Comparison of ENCODE assay signal across 21 mouse cellular contexts in the genomic region with DNA sequence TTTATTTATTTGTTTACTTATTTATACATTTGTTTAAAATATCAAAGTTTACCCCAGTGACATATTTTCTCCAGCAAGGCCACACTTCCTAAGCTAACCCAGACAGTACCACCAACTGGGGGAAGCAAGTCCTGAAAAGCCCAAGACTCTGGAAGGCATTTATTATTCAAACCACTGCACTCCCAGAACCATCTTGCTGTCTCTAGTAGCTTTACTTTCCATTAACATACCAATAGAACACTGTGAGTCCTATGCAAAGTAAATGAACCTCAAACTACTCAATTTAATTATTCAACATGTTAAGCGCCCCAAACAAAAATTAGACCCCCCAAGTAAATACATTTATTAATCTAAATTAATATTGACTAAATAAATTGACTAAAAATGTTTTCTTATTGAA. TPM values are rescaled to one million over a fixed set of nuclear protein-coding genes. Genes with fewer than 3 reads are reported as not detected.
DNase-seq lines count a peak whose midpoint lies in the region.
"Had no signal": no experiment of that assay in that cellular context is flagged by ENCODE, and none has a peak within 500 bp of the region (broad histone marks: within the 10 kb centered on the region; RNA-seq: fewer than 3 reads in every experiment).

No protein-coding gene starts in this region.

- DNase-seq in ES-CJ7 (ENCODE audit: low read depth, low spot score): peak; percentile 69
- peak; percentile 81 for DNase-seq in R1 (ENCODE audit: low read depth, low spot score)
- DNase-seq in ZHBTc4 (ENCODE audit: low read depth, low spot score): peak; percentile 38
- no peak for DNase-seq in adrenal gland, postnatal 14 days
- DNase-seq in embryo, embryonic 10 days (ENCODE audit: low spot score): no peak
- no peak for DNase-seq in layer of hippocampus, adult 9-11 months
- DNase-seq: adrenal gland, adult 2 months; adrenal gland, adult 8-10 months; adrenal gland, postnatal 10 days; adrenal gland, postnatal 25 days; adrenal gland, postnatal 36 days; B cell, adult 2 months; cerebellum, adult 11 months; cerebellum, adult 11-12 months; cerebellum, adult 18-20 months; cerebellum, adult 2 months; cerebellum, adult 8-10 months; cerebellum, adult 9-10 months; cerebellum, adult 9-11 months had no signal

RNA-seq across cellular contexts. Expression of a gene that starts 11.9 kb away (rescaled TPM):
- total RNA-seq in adrenal gland, postnatal 14 days (2021): 0.53 and 1.3 TPM in 2 replicates
- total RNA-seq: CH12.LX, MEL had no signal

RNA-seq across cellular contexts. Expression of a gene that starts 39.3 kb away (rescaled TPM):
- 1.1 and 1.7 TPM in 2 replicates for total RNA-seq in adrenal gland, postnatal 14 days (2021)
- total RNA-seq: CH12.LX, MEL had no signal

Comparison
In these comparisons a context has a peak if more than half of its experiments do, and no peak if none do; other contexts are left out.
1. DNase-seq: peak in ES-CJ7 (single experiment), R1 (single experiment) and ZHBTc4 (single experiment); none in adrenal gland, postnatal 14 days (single experiment), embryo, embryonic 10 days (single experiment) and layer of hippocampus, adult 9-11 months (single experiment).